Mouse (Mus musculus) MEL (cell line): ENCODE measurements around the gene Neurod2. TPM values are rescaled to one million over a fixed set of nuclear protein-coding genes. Genes with fewer than 3 reads are reported as not detected.

Experiments
- DNase-seq: peaks from one replicate; pipeline ENCODE4 v3.0.0; 2011; ENCODE audit warnings: low read depth, low spot score
- H3K27ac ChIP-seq: 2 replicates; pipeline ENCODE4 v1.5.1; 2012; ENCODE audit warnings: low read depth, mild to moderate bottlenecking, control low read depth, low read length, moderate library complexity; ENCODE audit not compliant: control insufficient read depth
- H3K27me3 ChIP-seq, 2 experiments: fragments of 150-350 bp in 1 of 2; sonication (generic) in 1 of 2; 2 replicates each; pipeline ENCODE4 v1.6.1; 2012; ENCODE audit warnings: low read length in 2 of 2, mild to moderate bottlenecking in 2 of 2, improper control_type of control experiment in 1 of 2, moderate library complexity in 1 of 2; ENCODE audit not compliant: insufficient read depth in 2 of 2, control insufficient read depth in 1 of 2
- H3K36me3 ChIP-seq, 2 experiments: 2 replicates each; pipeline ENCODE4 v1.6.1; 2012 to 2014; ENCODE audit warnings: low read length in 2 of 2, improper control_type of control experiment in 1 of 2, inconsistent platforms in 1 of 2, mild to moderate bottlenecking in 1 of 2; ENCODE audit not compliant: insufficient read depth in 2 of 2, control insufficient read depth in 1 of 2
- H3K4me1 ChIP-seq, 2 experiments: fragments of 150-350 bp in 1 of 2; sonication (generic) in 1 of 2; 2 replicates each; pipeline ENCODE4 v1.6.1; 2012; ENCODE audit warnings: low read length in 2 of 2, improper control_type of control experiment in 1 of 2, mild to moderate bottlenecking in 1 of 2; ENCODE audit not compliant: insufficient read depth in 2 of 2, control insufficient read depth in 1 of 2
- H3K4me3 ChIP-seq, 2 experiments: fragments of 150-350 bp in 1 of 2; sonication (generic) in 1 of 2; 2 replicates each; pipeline ENCODE4 v1.5.1; 2012; ENCODE audit warnings: low read depth in 2 of 2, low read length in 2 of 2, mild to moderate bottlenecking in 2 of 2, moderate library complexity in 2 of 2, control low read depth in 1 of 2, improper control_type of control experiment in 1 of 2; ENCODE audit not compliant: control insufficient read depth in 1 of 2, insufficient read depth in 1 of 2
- H3K79me2 ChIP-seq: 2 replicates; pipeline ENCODE4 v1.6.1; 2012; ENCODE audit warnings: mild to moderate bottlenecking, low read length, moderate library complexity; ENCODE audit not compliant: control insufficient read depth, poor library complexity, insufficient read depth
- H3K9ac ChIP-seq: 2 replicates; pipeline ENCODE4 v1.6.1; 2012; ENCODE audit warnings: low read depth, mild to moderate bottlenecking, control low read depth, low read length, moderate library complexity; ENCODE audit not compliant: control insufficient read depth, poor library complexity, severe bottlenecking
- H3K9me3 ChIP-seq: fragments of 150-350 bp; sonication (generic); replicated peaks from 2 replicates; pipeline ENCODE4 v1.6.1; 2012; ENCODE audit warnings: mild to moderate bottlenecking, low read length, improper control_type of control experiment, moderate library complexity; ENCODE audit not compliant: insufficient read depth
- CTCF ChIP-seq, 3 experiments: IDR thresholded peaks in 2 of 3; conservative IDR thresholded peaks in 1 of 3; 2 replicates each; pipeline ENCODE4 v1.5.1; 2011 to 2012; ENCODE audit warnings: low read length in 3 of 3, low read depth in 2 of 3, mild to moderate bottlenecking in 2 of 3, improper control_type of control experiment in 1 of 3, inconsistent platforms in 1 of 3, mixed read lengths in 1 of 3, moderate library complexity in 1 of 3; ENCODE audit not compliant: control insufficient read depth in 1 of 3, insufficient read depth in 1 of 3, poor library complexity in 1 of 3, severe bottlenecking in 1 of 3
- E2F4 ChIP-seq: IDR thresholded peaks from 2 replicates; pipeline ENCODE4 v1.6.1; 2011; ENCODE audit warnings: low read depth, low read length, improper control_type of control experiment, borderline replicate concordance
- ETS1 ChIP-seq: IDR thresholded peaks from 2 replicates; pipeline ENCODE4 v1.6.1; 2012; ENCODE audit warnings: low read depth, mild to moderate bottlenecking, inconsistent platforms, low read length, improper control_type of control experiment, moderate library complexity
- GABPA ChIP-seq: IDR thresholded peaks from 2 replicates; pipeline ENCODE4 v1.6.1; 2012; ENCODE audit warnings: low read depth, mild to moderate bottlenecking, inconsistent platforms, low read length, improper control_type of control experiment, moderate library complexity
- GATA1 ChIP-seq: IDR thresholded peaks from 2 replicates; pipeline ENCODE4 v1.6.1; 2011; ENCODE audit warnings: low read depth, low read length, improper control_type of control experiment
- HCFC1 ChIP-seq: IDR thresholded peaks from 2 replicates; pipeline ENCODE4 v1.6.1; 2012; ENCODE audit warnings: low read depth, mild to moderate bottlenecking, inconsistent platforms, low read length, improper control_type of control experiment, moderate library complexity
- MAFK ChIP-seq: IDR thresholded peaks from 2 replicates; pipeline ENCODE4 v1.6.1; 2011; ENCODE audit warnings: low read depth, mild to moderate bottlenecking, low read length, improper control_type of control experiment, borderline replicate concordance
- MAX ChIP-seq: IDR thresholded peaks from 2 replicates; pipeline ENCODE4 v1.6.1; 2011; ENCODE audit warnings: low read length, improper control_type of control experiment
- MAZ ChIP-seq: IDR thresholded peaks from 2 replicates; pipeline ENCODE4 v1.6.1; 2012; ENCODE audit warnings: low read depth, mild to moderate bottlenecking, inconsistent platforms, low read length, improper control_type of control experiment
- MEF2A ChIP-seq: IDR thresholded peaks from 2 replicates; pipeline ENCODE4 v1.6.1; 2014; ENCODE audit warnings: low read depth, mild to moderate bottlenecking, inconsistent platforms, low read length, improper control_type of control experiment; ENCODE audit not compliant: poor library complexity, insufficient replicate concordance, severe bottlenecking; ENCODE audit errors: extremely low read depth
- MXI1 ChIP-seq: IDR thresholded peaks from 2 replicates; pipeline ENCODE4 v1.6.1; 2011; ENCODE audit warnings: mild to moderate bottlenecking, low read depth, low read length, improper control_type of control experiment
- MYC ChIP-seq: IDR thresholded peaks from 2 replicates; pipeline ENCODE4 v1.6.1; 2011; ENCODE audit warnings: low read depth, mild to moderate bottlenecking, low read length, improper control_type of control experiment, moderate library complexity
- POLR2AphosphoS2 ChIP-seq: IDR thresholded peaks from 2 replicates; pipeline ENCODE4 v1.6.1; 2011; ENCODE audit warnings: low read length, improper control_type of control experiment
- POLR2AphosphoS5 ChIP-seq: IDR thresholded peaks from 2 replicates; pipeline ENCODE4 v1.6.1; 2012; ENCODE audit warnings: low read depth, borderline replicate concordance, mild to moderate bottlenecking, inconsistent platforms, low read length, moderate library complexity, mixed read lengths
- RAD21 ChIP-seq: IDR thresholded peaks from 2 replicates; pipeline ENCODE4 v1.6.1; 2011; ENCODE audit warnings: mild to moderate bottlenecking, low read depth, low read length, improper control_type of control experiment
- RCOR1 ChIP-seq: IDR thresholded peaks from 2 replicates; pipeline ENCODE4 v1.6.1; 2012; ENCODE audit warnings: low read depth, mild to moderate bottlenecking, inconsistent platforms, low read length, improper control_type of control experiment
- SIN3A ChIP-seq: IDR thresholded peaks from 2 replicates; pipeline ENCODE4 v1.6.1; 2012; ENCODE audit warnings: low read length, improper control_type of control experiment, inconsistent platforms
- SMC3 ChIP-seq: IDR thresholded peaks from 2 replicates; pipeline ENCODE4 v1.6.1; 2011; ENCODE audit warnings: low read depth, low read length, improper control_type of control experiment
- TBP ChIP-seq: IDR thresholded peaks from 2 replicates; pipeline ENCODE4 v1.8.0; 2011; ENCODE audit warnings: low read depth, low read length, improper control_type of control experiment
- UBTF ChIP-seq: IDR thresholded peaks from 2 replicates; pipeline ENCODE4 v1.6.1; 2012; ENCODE audit warnings: low read depth, mild to moderate bottlenecking, inconsistent platforms, low read length, improper control_type of control experiment, moderate library complexity, borderline replicate concordance; ENCODE audit not compliant: insufficient read depth
- USF1 ChIP-seq: IDR thresholded peaks from 2 replicates; pipeline ENCODE4 v1.6.1; 2014; ENCODE audit warnings: low read depth, mild to moderate bottlenecking, inconsistent platforms, low read length, improper control_type of control experiment, moderate library complexity
- USF2 ChIP-seq, 2 experiments: IDR thresholded peaks; 2 replicates each; pipeline ENCODE4 v1.6.1; 2011 to 2012; ENCODE audit warnings: improper control_type of control experiment in 2 of 2, low read length in 2 of 2, borderline replicate concordance in 1 of 2, inconsistent platforms in 1 of 2, low read depth in 1 of 2, mild to moderate bottlenecking in 1 of 2; ENCODE audit not compliant: insufficient read depth in 1 of 2
- ZMIZ1 ChIP-seq: IDR thresholded peaks from 2 replicates; pipeline ENCODE4 v1.6.1; 2012; ENCODE audit warnings: low read depth, mild to moderate bottlenecking, inconsistent platforms, low read length, improper control_type of control experiment, moderate library complexity
- polyA plus RNA-seq, 2 experiments: library from polyadenylated mRNA; stranded (reverse) in 1 of 2; unstranded in 1 of 2; fragments of >175 nt in 1 of 2; fragments of >200 nt in 1 of 2; gene quantifications; 2 replicates each; pipeline versions ENCODE4 v1.2.1 to v1.2.4; 2012; ENCODE audit warnings: low replicate concordance in 2 of 2, low read depth in 1 of 2; ENCODE audit not compliant: insufficient read length in 2 of 2, insufficient read depth in 1 of 2, missing spikeins in 1 of 2
- total RNA-seq: library from RNA; depleted of rRNA; stranded (reverse); fragments of 300-350 nt; gene quantifications from 2 replicates; pipeline ENCODE4 v1.2.3, GENCODE M21; 2012

Gene Neurod2
- total and polyA plus RNA-seq, 3 experiments: not detected

DNA sequence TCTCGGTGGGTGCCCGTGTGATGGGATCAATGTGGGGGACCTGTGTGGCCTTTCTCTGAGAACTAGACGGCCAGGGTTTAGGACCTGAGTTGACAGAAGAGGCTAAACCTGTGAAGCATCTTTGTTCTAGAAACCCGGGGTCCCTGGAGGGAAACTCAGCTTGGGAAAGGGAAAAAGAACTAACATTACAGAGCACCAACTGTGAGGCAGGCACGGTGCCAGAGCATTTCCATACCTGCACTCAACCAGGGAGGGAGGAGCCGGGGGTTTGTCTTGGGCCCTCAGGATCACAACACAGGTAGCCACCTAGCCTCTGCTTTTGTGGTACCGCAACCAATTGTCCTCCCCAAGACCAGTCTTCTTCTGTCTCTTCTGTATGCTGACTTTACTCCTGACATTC lies 41.5 kb downstream of the Neurod2 start:
- H3K27ac ChIP-seq: no peak overlapping the region
- no peaks in the 10 kb centered on the region for H3K27me3 ChIP-seq
- no peak overlapping the region for H3K4me3 ChIP-seq
- no peaks in the 10 kb centered on the region for H3K79me2 ChIP-seq
- H3K9ac ChIP-seq: no peak overlapping the region
- TF ChIP-seq MAFK (no peak), E2F4 (no peak), MXI1 (no peak), RAD21 (no peak), MAZ (no peak), HCFC1 (no peak), MEF2A (no peak), GABPA (no peak)
- H3K4me1 ChIP-seq: no peaks in the 10 kb centered on the region
- no peaks in the 10 kb centered on the region; a peak in 1 of 4 replicates for H3K36me3 ChIP-seq
- H3K9me3 ChIP-seq: no peaks in the 10 kb centered on the region
- DNase-seq: no peak

DNA sequence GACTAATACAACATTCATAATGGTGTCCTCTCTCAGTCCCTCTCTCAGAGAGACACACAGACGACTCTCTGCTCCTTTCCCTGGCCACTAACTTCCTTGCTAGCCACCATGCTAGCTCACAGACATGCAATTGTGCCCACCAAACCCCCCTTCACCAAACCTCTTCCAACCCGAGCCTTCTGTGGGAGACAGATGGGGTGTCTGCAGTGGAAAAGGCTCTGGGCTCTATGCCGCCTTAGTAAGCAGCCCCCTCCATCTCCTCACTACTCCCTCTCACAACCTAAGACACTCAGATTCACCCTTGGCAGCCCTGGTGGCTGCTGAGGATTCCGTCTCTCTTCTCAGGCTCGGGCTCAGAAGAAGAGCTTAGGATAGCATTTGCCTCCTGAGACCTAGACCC lies 41.9 kb downstream of the Neurod2 start:
- Histone ChIP-seq H3K4me3 (no peak overlapping the region), H3K36me3 (no peaks in the 10 kb centered on the region; a peak in 1 of 4 replicates)
- TF ChIP-seq CTCF (IDR thresholded peaks at IDR 0.05 in 2 of 3, conservative IDR thresholded peaks at IDR 0.05 in 1 of 3; ENCODE audit: control insufficient read depth in 1 of 3, insufficient read depth in 1 of 3, low read depth in 2 of 3, low read length in 3 of 3, poor library complexity in 1 of 3, severe bottlenecking in 1 of 3): no peak
- TF ChIP-seq SMC3: no peak
- no peak for TF ChIP-seq GATA1
- no peak for TF ChIP-seq E2F4
- TF ChIP-seq ETS1: no peak
- no peak for TF ChIP-seq GABPA
- no peak for TF ChIP-seq MYC
- no peak for TF ChIP-seq USF2 (IDR thresholded peaks at IDR 0.05; ENCODE audit: borderline replicate concordance in 1 of 2, insufficient read depth in 1 of 2, low read depth in 1 of 2, low read length in 2 of 2)
- no peak for TF ChIP-seq POLR2AphosphoS5
- no peak for TF ChIP-seq UBTF
- no peak for TF ChIP-seq POLR2AphosphoS2
- no peak for TF ChIP-seq RCOR1
- no peak for TF ChIP-seq USF1
- no peak for TF ChIP-seq SIN3A
- TF ChIP-seq MAZ: no peak
- no peak for TF ChIP-seq MAX
- TF ChIP-seq TBP: no peak
- TF ChIP-seq MEF2A: no peak
- no peak for TF ChIP-seq ZMIZ1
- TF ChIP-seq MAFK: no peak
- TF ChIP-seq, all 39 proteins: peak for 0
- DNase-seq: no peak
- Histone ChIP-seq H3K27ac (no peak overlapping the region), H3K79me2 (no peaks in the 10 kb centered on the region), H3K4me1 (no peaks in the 10 kb centered on the region), H3K9me3 (no peaks in the 10 kb centered on the region), H3K9ac (no peak overlapping the region), H3K27me3 (no peaks in the 10 kb centered on the region)
